Mouse (Mus musculus): ENCODE measurements around the gene Gm8229. TPM values are rescaled to one million over a fixed set of nuclear protein-coding genes. Genes with fewer than 3 reads are reported as not detected.
"Not testable (repeated sequence)": the region's sequence is repeated elsewhere in the genome, so short reads cannot be mapped to it uniquely, and the experiment has no call there.

The Gm8229 gene
- not detected in 2 replicates for polyA plus RNA-seq (2012; rRNA removed)

DNA sequence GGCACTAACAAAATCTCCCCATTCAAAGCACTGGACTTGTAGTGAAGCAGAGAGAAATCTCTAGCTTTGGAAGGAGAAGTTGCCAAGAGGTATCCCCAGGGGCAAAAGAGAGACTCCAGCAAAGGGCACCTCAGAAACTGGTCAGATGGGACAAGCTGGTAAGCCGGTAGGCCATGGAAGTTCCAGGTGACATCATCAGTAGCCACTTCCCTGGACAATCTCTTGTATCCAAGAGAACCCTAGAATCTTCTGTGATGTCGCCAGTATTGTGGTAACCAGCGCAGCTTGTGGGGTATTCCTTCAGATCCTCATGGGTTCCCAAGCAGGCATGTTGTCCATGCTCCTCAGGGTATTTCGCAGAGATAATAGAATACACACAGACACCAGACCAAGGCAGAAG is at the start of gene Gm8229:
Gm8229 (plus strand) TSS at position 301 of the 400 bp plus-strand sequence.
- WGBS, result 89% methylated on average over 4 of the region's 4 CpGs
- DNase-seq (ENCODE audit: low read depth, low spot score), result not testable (repeated sequence)

DNA sequence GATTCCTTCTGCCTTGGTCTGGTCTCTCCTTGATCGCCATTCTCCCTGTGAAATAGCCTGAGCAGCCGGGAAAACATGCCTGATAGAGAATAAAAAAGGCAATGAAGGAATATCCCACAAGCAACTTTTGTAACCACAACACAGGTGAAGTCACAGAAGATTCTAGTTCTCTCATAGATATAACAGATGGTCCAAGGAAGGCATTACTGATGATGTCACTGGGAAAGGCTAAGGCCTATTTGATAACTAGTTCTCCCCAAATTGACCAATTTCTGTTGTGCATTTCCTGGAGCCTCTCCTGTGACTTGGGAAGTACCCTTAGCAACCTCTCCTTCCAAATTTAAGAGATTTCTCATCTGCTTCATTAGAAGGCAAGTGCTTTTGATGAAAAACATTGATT is 26.7 kb upstream of the Gm8229 start, which contains the start of gene Gm5930:
Gm5930 (minus strand) TSS at position 101 of the 400 bp plus-strand sequence.
- not testable (repeated sequence) for DNase-seq (ENCODE audit: low read depth, low spot score)
- no CpG with 5 or more reads among the region's 2 CpGs for WGBS

DNA sequence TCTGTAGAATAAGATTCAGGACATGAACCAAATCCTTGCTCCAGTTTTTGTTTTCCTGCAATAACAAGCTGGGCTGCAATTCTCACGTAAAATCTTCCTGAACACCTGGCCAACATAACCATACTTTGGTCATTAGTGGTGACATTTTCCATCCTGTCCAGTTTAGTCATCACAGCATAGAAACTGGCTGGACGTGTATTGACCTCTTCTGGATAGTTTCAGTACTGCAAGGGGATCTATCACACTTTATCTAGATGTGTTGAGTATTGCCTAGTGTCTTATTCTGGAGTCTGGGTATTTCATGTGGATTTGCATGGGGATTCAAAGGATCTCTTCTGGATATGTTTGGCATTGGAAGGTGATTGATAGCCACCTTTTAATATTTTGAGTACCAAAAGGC is 3.7 kb upstream of the Gm8229 start:
- WGBS, result 30% methylated on average over 2 of the region's 2 CpGs
- DNase-seq (ENCODE audit: low read depth, low spot score), result not testable (repeated sequence)

DNA sequence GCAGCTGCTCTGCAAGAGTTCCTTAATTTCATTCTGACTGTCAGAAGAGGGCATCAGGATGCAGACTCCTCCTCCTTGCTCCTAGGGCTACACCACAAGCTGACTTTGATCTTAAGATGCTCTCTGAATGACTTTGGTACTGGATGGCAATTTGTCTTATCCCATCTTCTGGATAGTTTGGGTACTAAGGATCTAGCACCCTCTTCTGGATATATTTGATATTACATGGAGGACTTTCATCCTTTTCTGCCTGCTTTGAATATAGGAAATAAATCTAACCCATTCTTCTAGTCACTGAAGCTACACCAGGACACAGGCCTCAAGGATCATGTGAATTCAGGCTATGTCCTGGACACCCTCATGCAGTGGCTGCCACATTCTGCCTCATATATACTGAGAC is 2.9 kb upstream of the Gm8229 start:
- not testable (repeated sequence) for DNase-seq (ENCODE audit: low read depth, low spot score)

DNA sequence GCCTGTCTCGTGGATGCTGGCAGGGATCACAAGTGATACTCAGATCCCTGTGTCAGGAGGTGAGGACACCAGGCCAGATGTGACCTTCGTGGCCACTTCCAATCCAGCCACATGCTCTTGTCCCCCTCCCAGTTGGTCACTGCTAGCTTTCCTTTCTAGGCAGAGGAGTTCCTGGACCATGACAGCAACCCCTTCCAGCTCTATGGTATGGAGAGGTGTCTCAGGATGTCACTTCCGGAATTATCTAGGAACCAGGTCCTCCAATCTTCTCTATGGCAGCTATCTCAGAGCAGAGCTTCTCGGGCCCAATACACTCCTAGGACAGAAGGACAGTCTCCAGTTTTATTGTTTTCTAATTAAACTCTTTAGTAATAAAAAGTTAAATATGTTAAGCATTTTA is 19.1 kb downstream of the Gm8229 start:
- 73% methylated on average over 4 of the region's 4 CpGs for WGBS
- not testable (repeated sequence) for DNase-seq (ENCODE audit: low read depth, low spot score)

DNA sequence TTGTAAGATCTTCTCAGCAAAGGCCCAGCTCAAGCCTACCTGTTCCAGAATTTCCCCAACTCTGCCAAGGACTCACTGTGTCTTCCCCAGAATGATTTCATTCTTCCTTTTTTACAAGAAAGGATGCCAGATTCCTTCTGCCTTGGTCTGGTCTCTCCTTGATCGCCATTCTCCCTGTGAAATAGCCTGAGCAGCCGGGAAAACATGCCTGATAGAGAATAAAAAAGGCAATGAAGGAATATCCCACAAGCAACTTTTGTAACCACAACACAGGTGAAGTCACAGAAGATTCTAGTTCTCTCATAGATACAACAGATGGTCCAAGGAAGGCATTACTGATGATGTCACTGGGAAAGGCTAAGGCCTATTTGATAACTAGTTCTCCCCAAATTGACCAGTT is 45.4 kb downstream of the Gm8229 start, which contains the start of gene Gm3371:
Gm3371 (minus strand) TSS at position 101 of the 400 bp plus-strand sequence.
- WGBS, result 100% methylated on average over 1 of the region's 2 CpGs
- DNase-seq (ENCODE audit: low read depth, low spot score), result not testable (repeated sequence)

Other genes starting within 250 kb of the Gm8229 start
- gene Gm3327, start 241.5 kb upstream of the Gm8229 start, polyA plus RNA-seq (2012; rRNA removed), result not detected in 2 replicates
- gene Gm8212, start 167.7 kb upstream of the Gm8229 start, polyA plus RNA-seq (2012; rRNA removed), result not detected in 2 replicates
- gene 4930503E14Rik, start 152.1 kb upstream of the Gm8229 start, polyA plus RNA-seq (2012; rRNA removed), result not detected in 2 replicates
- gene Gm8220, start 79.8 kb upstream of the Gm8229 start, polyA plus RNA-seq (2012; rRNA removed), result not detected in 2 replicates
- gene Gm5930, start 26.8 kb upstream of the Gm8229 start, polyA plus RNA-seq (2012; rRNA removed), result not detected in 2 replicates
- gene Gm3371, start 45.3 kb downstream of the Gm8229 start, polyA plus RNA-seq (2012; rRNA removed), result not detected in 2 replicates
- gene Gm8232, start 68.3 kb downstream of the Gm8229 start, polyA plus RNA-seq (2012; rRNA removed), result not detected in 2 replicates
- gene BC061237, start 127.1 kb downstream of the Gm8229 start, polyA plus RNA-seq (2012; rRNA removed), result not detected in 2 replicates
- not detected in 2 replicates for gene Gm17093, start 152.9 kb downstream of the Gm8229 start, polyA plus RNA-seq (2012; rRNA removed)
- not detected in 2 replicates for gene Gm8247, start 217.8 kb downstream of the Gm8229 start, polyA plus RNA-seq (2012; rRNA removed)

Data from large intestine, adult 2 months (tissue).